Mouse (Mus musculus) gastrocnemius, adult 8-10 months (tissue): ENCODE measurements around the gene Pm20d1. TPM values are rescaled to one million over a fixed set of nuclear protein-coding genes. Genes with fewer than 3 reads are reported as not detected.

ENCODE experiments used
- DNase-seq, 2 experiments: peaks; one replicate each; pipeline ENCODE4 v3.0.0; 2022; ENCODE audit warnings: low spot score in 2 of 2
- total RNA-seq, 4 experiments: library from RNA; stranded (reverse); gene quantifications; 2 replicates each; pipeline ENCODE4 v1.2.4; 2022

The Pm20d1 gene
- total RNA-seq, 4 experiments from 2014 or later, result 0.40 to 0.51 (median 0.44) TPM

GRCm38 (mm10) chr1:131828297-131829126 lies 31.3 kb downstream of the Pm20d1 start:
- DNase-seq, result no peak

GRCm38 (mm10) chr1:131829279-131829678 lies 32.1 kb downstream of the Pm20d1 start:
- no peak for DNase-seq

- DNase-seq, result no peak
Measured at GRCm38 (mm10) chr1:131830561-131830960, 33.4 kb downstream of the Pm20d1 start.

- no peak for DNase-seq
Measured at GRCm38 (mm10) chr1:131830971-131831641, 33.9 kb downstream of the Pm20d1 start.

GRCm38 (mm10) chr1:131837035-131837434 lies 39.9 kb downstream of the Pm20d1 start:
- no peak for DNase-seq

- DNase-seq, result no peak
Measured at GRCm38 (mm10) chr1:131838542-131838941, 41.4 kb downstream of the Pm20d1 start.

- peak in 1 of 2 experiments; percentile 24 for DNase-seq
Measured at GRCm38 (mm10) chr1:131839279-131839678, 42.1 kb downstream of the Pm20d1 start.

GRCm38 (mm10) chr1:131842221-131842620 lies 45.0 kb downstream of the Pm20d1 start:
- DNase-seq, result no peak

GRCm38 (mm10) chr1:131843758-131844157 lies 46.6 kb downstream of the Pm20d1 start:
- no peak for DNase-seq

- no peak for DNase-seq
Measured at GRCm38 (mm10) chr1:131844883-131845282, 47.7 kb downstream of the Pm20d1 start.

GRCm38 (mm10) chr1:131846255-131846654 lies 49.1 kb downstream of the Pm20d1 start:
- peak; percentile 43 to 59 for DNase-seq

- DNase-seq, result no peak
Measured at GRCm38 (mm10) chr1:131861811-131862210, 64.6 kb downstream of the Pm20d1 start.

GRCm38 (mm10) chr1:131865596-131865995 lies 68.4 kb downstream of the Pm20d1 start:
- DNase-seq, result no peak

- no peak for DNase-seq
Measured at GRCm38 (mm10) chr1:131866304-131866999, 69.3 kb downstream of the Pm20d1 start.

- DNase-seq, result peak; percentile 89 to 90
Measured at GRCm38 (mm10) chr1:131867093-131867945, 70.1 kb downstream of the Pm20d1 start, which contains the start of gene Rab29. Gene Rab29, plus strand, starts transcription at chr1:131867224.

- no peak for DNase-seq
Measured at GRCm38 (mm10) chr1:131867946-131868290, 70.7 kb downstream of the Pm20d1 start.

GRCm38 (mm10) chr1:131869561-131869960 lies 72.4 kb downstream of the Pm20d1 start:
- DNase-seq, result no peak
